Mouse (Mus musculus) C2C12 (cell line): ENCODE measurements around the gene Slc3a1. TPM values are rescaled to one million over a fixed set of nuclear protein-coding genes. Genes with fewer than 3 reads are reported as not detected.

Source experiments
- H3K27me3 ChIP-seq: one replicate; pipeline ENCODE4 v1.6.1; 2011; ENCODE audit not compliant: control insufficient read depth, insufficient read depth, insufficient read length
- H3K36me3 ChIP-seq: one replicate; pipeline ENCODE4 v1.6.1; 2011; ENCODE audit not compliant: control insufficient read depth, insufficient read depth
- H3K4me3 ChIP-seq: one replicate; pipeline ENCODE4 v1.5.1; 2011; ENCODE audit warnings: mild to moderate bottlenecking, control low read depth; ENCODE audit not compliant: poor library complexity, insufficient read depth, severe bottlenecking
- H3K79me2 ChIP-seq: one replicate; pipeline ENCODE4 v1.6.1; 2011; ENCODE audit not compliant: control insufficient read depth, insufficient read depth
- H3K79me3 ChIP-seq: one replicate; pipeline ENCODE4 v1.6.1; 2011; ENCODE audit warnings: low read depth, control low read depth
- H3ac ChIP-seq: one replicate; pipeline ENCODE3; 2011; ENCODE audit warnings: low read depth; ENCODE audit not compliant: control insufficient read depth, insufficient read length
- CEBPB ChIP-seq: IDR thresholded peaks from one replicate; pipeline ENCODE4 v1.6.1; 2011; ENCODE audit warnings: low read depth, mild to moderate bottlenecking, control low read depth, moderate library complexity
- CTCF ChIP-seq: IDR thresholded peaks from one replicate; pipeline ENCODE4 v1.5.1; 2011; ENCODE audit not compliant: control insufficient read depth, insufficient read depth, insufficient read length
- FOSL1 ChIP-seq: IDR thresholded peaks from one replicate; pipeline ENCODE4 v1.8.0; 2011; ENCODE audit warnings: mild to moderate bottlenecking, low read length; ENCODE audit not compliant: poor library complexity, insufficient read depth, severe bottlenecking
- MAX ChIP-seq: IDR thresholded peaks from one replicate; pipeline ENCODE4 v1.6.1; 2011; ENCODE audit warnings: mild to moderate bottlenecking, control low read depth
- MYOD1 ChIP-seq: IDR thresholded peaks from one replicate; pipeline ENCODE4 v1.6.1; 2011; ENCODE audit warnings: low read depth; ENCODE audit not compliant: control insufficient read depth, insufficient read length
- MYOG ChIP-seq: IDR thresholded peaks from one replicate; pipeline ENCODE4 v1.6.1; 2011; ENCODE audit not compliant: control insufficient read depth, insufficient read length; ENCODE audit errors: extremely low read depth
- USF1 ChIP-seq: IDR thresholded peaks from one replicate; pipeline ENCODE4 v1.6.1; 2011; ENCODE audit warnings: low read depth, mild to moderate bottlenecking, control low read depth, moderate library complexity
- polyA plus RNA-seq: library from polyadenylated mRNA; unstranded; fragments of >200 nt; fragmentation: generic; extraction: Trizol; gene quantifications from one replicate; pipeline ENCODE4 v1.2.1, GENCODE M21; 2012; ENCODE audit warnings: missing spikeins

Slc3a1 gene
- polyA plus RNA-seq, 1 experiment = 0.04 TPM

DNA sequence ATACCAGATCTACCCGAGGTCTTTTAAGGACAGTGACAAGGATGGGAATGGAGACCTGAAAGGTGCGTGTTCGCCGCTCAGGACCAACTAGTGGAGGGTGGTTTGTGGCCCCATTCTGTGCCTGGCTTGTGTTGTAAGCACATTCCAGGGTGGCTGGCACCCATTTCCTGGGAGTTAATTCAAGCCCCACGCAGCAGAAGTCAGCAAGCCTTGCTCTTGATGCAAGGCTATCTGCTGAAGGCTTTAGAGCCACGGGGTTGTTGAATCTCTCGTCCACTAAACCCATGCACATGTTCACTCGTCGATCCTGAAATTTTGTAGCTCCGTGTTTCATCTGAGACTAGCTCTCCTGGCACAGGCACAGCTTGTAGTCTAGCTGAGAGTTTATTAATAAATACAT lies 621 bp downstream of the Slc3a1 start:
- Histone ChIP-seq H3K79me3 (no peaks in the 10 kb centered on the region), H3ac (no peak overlapping the region), H3K79me2 (no peaks in the 10 kb centered on the region), H3K4me3 (no peak overlapping the region), H3K36me3 (no peaks in the 10 kb centered on the region), H3K27me3 (no peaks in the 10 kb centered on the region)
- TF ChIP-seq FOSL1 = no peak
- TF ChIP-seq CTCF = no peak
- TF ChIP-seq CEBPB = no peak
- TF ChIP-seq MYOD1 = no peak
- no peak for TF ChIP-seq MYOG
- no peak for TF ChIP-seq MAX
- no peak for TF ChIP-seq USF1

DNA sequence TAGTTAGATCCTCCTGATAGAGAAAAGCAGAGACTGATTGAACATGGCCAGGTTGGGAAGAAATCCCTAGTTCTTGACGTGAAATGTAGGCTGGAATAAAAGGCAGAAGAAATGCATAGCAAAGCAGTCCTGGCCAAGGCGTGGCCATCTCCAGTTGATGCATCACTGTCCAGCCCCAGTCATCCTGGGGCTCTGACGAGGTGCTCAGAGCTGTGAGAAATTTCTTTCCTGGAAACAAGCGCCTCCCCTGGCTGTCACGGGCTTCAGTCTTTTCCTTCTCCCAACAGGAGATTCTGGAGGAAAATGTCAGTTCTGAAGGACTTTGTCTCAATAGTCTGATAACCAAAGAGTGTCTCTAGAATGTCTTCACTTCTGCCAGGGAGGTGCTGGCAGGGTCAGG lies 2.5 kb downstream of the Slc3a1 start:
- Histone ChIP-seq H3K36me3 (no peaks in the 10 kb centered on the region), H3K79me2 (no peaks in the 10 kb centered on the region), H3ac (no peak overlapping the region), H3K79me3 (no peaks in the 10 kb centered on the region), H3K4me3 (no peak overlapping the region), H3K27me3 (no peaks in the 10 kb centered on the region)
- TF ChIP-seq USF1 = no peak
- no peak for TF ChIP-seq MAX
- TF ChIP-seq FOSL1 = no peak
- TF ChIP-seq CTCF = no peak
- TF ChIP-seq MYOG = no peak
- no peak for TF ChIP-seq CEBPB
- no peak for TF ChIP-seq MYOD1

DNA sequence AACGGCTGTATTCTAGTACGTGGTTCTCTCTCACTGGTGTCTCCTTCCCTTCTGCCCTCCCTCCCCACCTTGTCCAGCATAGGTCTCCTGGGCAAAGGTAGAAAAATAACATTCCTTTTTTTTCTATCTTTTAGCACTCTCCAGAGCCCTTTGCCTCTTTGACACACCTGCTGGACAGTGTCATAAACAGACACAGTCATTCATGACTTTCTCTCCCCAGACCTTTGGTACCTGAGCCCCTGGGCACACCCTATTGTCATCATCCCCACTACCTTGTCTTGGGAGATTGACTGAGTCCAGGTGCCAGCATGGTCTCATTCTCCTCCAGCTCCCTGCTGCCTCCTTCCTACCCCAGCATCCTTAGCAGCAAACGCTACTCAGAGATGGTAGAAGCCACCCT lies 4.9 kb downstream of the Slc3a1 start:
- H3K79me3 ChIP-seq = no peaks in the 10 kb centered on the region
- TF ChIP-seq CEBPB (no peak), MAX (no peak), USF1 (no peak), FOSL1 (no peak), CTCF (no peak), MYOG (no peak)
- H3K36me3 ChIP-seq = no peaks in the 10 kb centered on the region
- H3ac ChIP-seq = no peak overlapping the region
- no peaks in the 10 kb centered on the region for H3K27me3 ChIP-seq
- H3K4me3 ChIP-seq = no peak overlapping the region
- no peaks in the 10 kb centered on the region for H3K79me2 ChIP-seq

DNA sequence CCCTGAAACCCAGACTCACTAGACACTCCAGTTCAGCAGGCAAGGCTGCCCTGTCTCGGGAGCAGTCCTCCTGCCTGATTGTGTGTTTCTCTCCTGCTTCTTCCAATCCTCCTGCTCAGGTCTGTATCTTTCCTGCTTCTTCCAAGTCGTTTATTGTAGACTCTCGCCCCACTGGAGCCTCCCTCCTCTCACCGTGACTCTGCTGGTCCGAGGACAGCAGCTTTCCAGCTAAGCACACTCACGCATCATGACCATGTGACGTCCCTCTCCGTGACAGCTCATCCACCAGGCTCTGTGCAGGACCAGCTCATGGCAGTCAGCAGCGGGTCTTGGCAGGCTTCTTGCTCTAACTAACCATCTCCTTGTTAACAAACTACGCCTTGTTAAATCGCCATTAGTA lies 5.9 kb downstream of the Slc3a1 start:
- Histone ChIP-seq H3K36me3 (no peaks in the 10 kb centered on the region), H3K79me3 (no peaks in the 10 kb centered on the region), H3ac (no peak overlapping the region), H3K4me3 (no peak overlapping the region), H3K27me3 (no peaks in the 10 kb centered on the region), H3K79me2 (no peaks in the 10 kb centered on the region)
- TF ChIP-seq MYOD1 (no peak), USF1 (no peak), MYOG (no peak), CTCF (no peak)

- Histone ChIP-seq H3K4me3 (no peak overlapping the region), H3K79me2 (no peaks in the 10 kb centered on the region), H3K79me3 (no peaks in the 10 kb centered on the region), H3ac (no peak overlapping the region), H3K36me3 (no peaks in the 10 kb centered on the region), H3K27me3 (no peaks in the 10 kb centered on the region)
- no peak for TF ChIP-seq MYOG
- no peak for TF ChIP-seq FOSL1
- TF ChIP-seq MAX = no peak
- no peak for TF ChIP-seq CEBPB
Measured at GRCm38 (mm10) chr17:85037855-85038254, 9.7 kb downstream of the Slc3a1 start.

GRCm38 (mm10) chr17:85038311-85038710 lies 10.1 kb downstream of the Slc3a1 start:
- Histone ChIP-seq H3K4me3 (no peak overlapping the region), H3K27me3 (no peaks in the 10 kb centered on the region), H3ac (no peak overlapping the region), H3K79me2 (no peaks in the 10 kb centered on the region), H3K79me3 (no peaks in the 10 kb centered on the region), H3K36me3 (no peaks in the 10 kb centered on the region)
- TF ChIP-seq CTCF (no peak), MYOG (no peak), USF1 (no peak), CEBPB (no peak), MAX (no peak), MYOD1 (no peak)

DNA sequence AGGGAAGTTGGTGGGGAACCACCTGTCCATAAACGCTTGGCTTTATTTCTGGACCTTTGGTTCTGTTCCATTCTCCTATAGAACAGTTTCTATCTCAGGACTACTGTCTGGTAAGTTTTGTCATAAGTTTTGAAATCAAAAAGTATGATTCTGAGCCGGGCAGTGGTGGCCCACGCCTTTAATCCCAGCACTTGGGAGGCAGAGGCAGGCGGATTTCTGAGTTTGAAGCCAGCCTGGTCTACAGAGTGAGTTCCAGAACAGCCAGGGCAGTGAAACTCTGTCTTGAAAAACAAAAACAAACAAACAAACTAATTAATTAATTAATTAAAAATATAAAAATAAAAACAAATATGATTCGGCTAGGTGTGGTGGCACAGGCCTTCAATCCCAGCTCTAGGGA lies 10.6 kb downstream of the Slc3a1 start:
- H3ac ChIP-seq = no peak overlapping the region
- no peaks in the 10 kb centered on the region for H3K36me3 ChIP-seq
- no peaks in the 10 kb centered on the region for H3K79me3 ChIP-seq
- TF ChIP-seq CEBPB = no peak
- no peak for TF ChIP-seq MYOD1
- TF ChIP-seq USF1 = no peak
- TF ChIP-seq CTCF = no peak
- TF ChIP-seq FOSL1 = no peak
- no peaks in the 10 kb centered on the region for H3K27me3 ChIP-seq
- no peaks in the 10 kb centered on the region for H3K79me2 ChIP-seq
- no peak overlapping the region for H3K4me3 ChIP-seq
